Mouse (Mus musculus): ENCODE data around the gene Qtrt1. TPM values are rescaled to one million over a fixed set of nuclear protein-coding genes. Genes with fewer than 3 reads are reported as not detected.

Gene Qtrt1
- polyA plus RNA-seq, 1 experiment from 2014 or later = 47.6 TPM

- H3K27ac ChIP-seq (replicated peaks; ENCODE audit: low read depth, low read length) = no peak overlapping the region
- H3K9me3 ChIP-seq (replicated peaks; ENCODE audit: control insufficient read depth, low read length) = no peaks in the 10 kb centered on the region
- H3K9ac ChIP-seq (replicated peaks; ENCODE audit: low read length) = no peak overlapping the region
- H3K27me3 ChIP-seq (ENCODE audit: control insufficient read depth, insufficient read depth, low read length) = no peaks in the 10 kb centered on the region
- no peak for ATAC-seq (replicated peaks; ENCODE audit: insufficient number of reproducible peaks, low FRiP score, low TSS enrichment, low read depth)
- no peak for DNase-seq (ENCODE audit: low spot score)
- H3K36me3 ChIP-seq (replicated peaks; ENCODE audit: control insufficient read depth, insufficient read depth, low read depth, low read length) = no peaks in the 10 kb centered on the region
- no peak overlapping the region for H3K4me3 ChIP-seq (ENCODE audit: low read depth, low read length)
- no peaks in the 10 kb centered on the region for H3K4me1 ChIP-seq (ENCODE audit: control insufficient read depth, insufficient read depth, low read length)
- no peak overlapping the region for H3K4me2 ChIP-seq (ENCODE audit: low read depth, low read length)
- WGBS = 88% methylated on average over 2 of the region's 2 CpGs
Observed at GRCm38 (mm10) chr9:21453459-21453858, 41.8 kb downstream of the Qtrt1 start.

DNA sequence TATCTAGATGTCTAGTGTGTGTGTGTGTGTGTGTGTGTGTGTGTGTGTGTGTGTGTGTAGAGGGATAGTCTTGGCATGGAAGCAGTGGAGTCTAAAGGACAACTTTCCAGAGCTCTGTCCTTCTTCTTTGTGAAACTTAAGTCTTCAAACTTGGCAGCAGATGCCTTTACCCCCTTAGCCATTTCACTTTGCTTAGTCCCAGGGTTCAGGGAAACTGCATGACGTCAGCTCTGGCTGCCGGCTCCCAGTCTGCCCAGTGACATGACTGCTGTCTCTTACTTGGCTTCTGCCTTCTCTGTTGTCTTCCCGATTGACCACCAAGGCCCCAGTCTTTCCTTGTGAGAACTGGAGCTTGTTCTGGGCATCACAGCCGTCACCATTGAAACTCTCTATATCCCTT is 42.9 kb downstream of the Qtrt1 start:
- Histone ChIP-seq H3K4me3 (ENCODE audit: low read depth, low read length) (no peak overlapping the region), H3K27me3 (ENCODE audit: control insufficient read depth, insufficient read depth, low read length) (no peaks in the 10 kb centered on the region), H3K27ac (replicated peaks; ENCODE audit: low read depth, low read length) (no peak overlapping the region), H3K36me3 (replicated peaks; ENCODE audit: control insufficient read depth, insufficient read depth, low read depth, low read length) (peaks cover 2% of the 10 kb centered on the region; the same call in 1 of the 2 replicates), H3K4me1 (ENCODE audit: control insufficient read depth, insufficient read depth, low read length) (no peaks in the 10 kb centered on the region), H3K4me2 (ENCODE audit: low read depth, low read length) (no peak overlapping the region), H3K9ac (replicated peaks; ENCODE audit: low read length) (no peak overlapping the region), H3K9me3 (replicated peaks; ENCODE audit: control insufficient read depth, low read length) (no peaks in the 10 kb centered on the region)
- no peak for ATAC-seq (replicated peaks; ENCODE audit: insufficient number of reproducible peaks, low FRiP score, low TSS enrichment, low read depth)
- DNase-seq (ENCODE audit: low spot score) = no peak
- 77% methylated on average over 4 of the region's 4 CpGs for WGBS

- Histone ChIP-seq H3K9me3 (replicated peaks; ENCODE audit: control insufficient read depth, low read length) (no peaks in the 10 kb centered on the region), H3K4me2 (ENCODE audit: low read depth, low read length) (no peak overlapping the region), H3K4me3 (ENCODE audit: low read depth, low read length) (no peak overlapping the region), H3K36me3 (replicated peaks; ENCODE audit: control insufficient read depth, insufficient read depth, low read depth, low read length) (peaks cover 3% of the 10 kb centered on the region; the same call in 1 of the 2 replicates), H3K4me1 (ENCODE audit: control insufficient read depth, insufficient read depth, low read length) (no peaks in the 10 kb centered on the region), H3K27ac (replicated peaks; ENCODE audit: low read depth, low read length) (no peak overlapping the region), H3K27me3 (ENCODE audit: control insufficient read depth, insufficient read depth, low read length) (no peaks in the 10 kb centered on the region), H3K9ac (replicated peaks; ENCODE audit: low read length) (no peak overlapping the region)
- 74% methylated on average over 4 of the region's 4 CpGs for WGBS
- ATAC-seq (replicated peaks; ENCODE audit: insufficient number of reproducible peaks, low FRiP score, low TSS enrichment, low read depth) (no peak), DNase-seq (ENCODE audit: low spot score) (no peak)
Observed at GRCm38 (mm10) chr9:21455103-21455770, 43.6 kb downstream of the Qtrt1 start.

DNA sequence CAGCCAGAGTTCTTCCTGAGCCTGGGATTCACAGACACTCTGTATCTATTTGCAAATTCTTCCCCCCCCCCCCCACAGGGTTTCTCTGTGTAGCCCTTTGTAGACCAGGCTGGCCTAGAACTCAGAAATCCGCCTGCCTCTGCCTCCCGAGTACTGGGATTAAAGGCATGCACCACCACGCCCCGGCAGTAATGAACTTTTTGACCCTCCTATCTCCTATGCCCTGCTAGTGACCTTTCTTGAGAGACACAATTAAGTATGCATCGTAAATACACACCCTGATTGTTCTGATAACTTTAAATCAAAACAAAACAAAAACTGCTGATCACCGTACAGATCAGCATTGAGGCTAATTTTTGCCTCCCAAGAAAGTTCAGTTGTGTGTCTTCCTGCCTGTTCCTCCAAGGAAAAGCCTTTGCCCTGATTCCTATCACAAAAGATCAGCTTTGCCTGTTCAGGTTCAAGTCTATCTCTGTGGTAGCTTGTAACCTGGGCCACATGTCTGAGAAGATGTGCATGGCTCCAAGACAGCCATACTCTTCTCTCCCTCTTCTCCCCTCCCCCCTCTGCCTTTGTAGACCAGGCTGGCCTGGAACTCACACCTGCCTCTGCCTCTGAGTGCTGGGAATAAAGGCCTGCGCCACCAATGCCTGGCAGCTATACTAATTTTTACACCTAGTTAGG is 44.8 kb downstream of the Qtrt1 start:
- Histone ChIP-seq H3K27me3 (ENCODE audit: control insufficient read depth, insufficient read depth, low read length) (no peaks in the 10 kb centered on the region), H3K9me3 (replicated peaks; ENCODE audit: control insufficient read depth, low read length) (no peaks in the 10 kb centered on the region), H3K36me3 (replicated peaks; ENCODE audit: control insufficient read depth, insufficient read depth, low read depth, low read length) (peaks cover 3% of the 10 kb centered on the region; the same call in 1 of the 2 replicates), H3K4me2 (ENCODE audit: low read depth, low read length) (no peak overlapping the region), H3K9ac (replicated peaks; ENCODE audit: low read length) (no peak overlapping the region), H3K4me1 (ENCODE audit: control insufficient read depth, insufficient read depth, low read length) (no peaks in the 10 kb centered on the region), H3K4me3 (ENCODE audit: low read depth, low read length) (no peak overlapping the region), H3K27ac (replicated peaks; ENCODE audit: low read depth, low read length) (no peak overlapping the region)
- DNase-seq (ENCODE audit: low spot score) (no peak), ATAC-seq (replicated peaks; ENCODE audit: insufficient number of reproducible peaks, low FRiP score, low TSS enrichment, low read depth) (no peak)
- 97% methylated on average over 7 of the region's 7 CpGs for WGBS

- H3K27me3 ChIP-seq (ENCODE audit: control insufficient read depth, insufficient read depth, low read length) = no peaks in the 10 kb centered on the region
- H3K4me3 ChIP-seq (ENCODE audit: low read depth, low read length) = no peak overlapping the region
- H3K27ac ChIP-seq (replicated peaks; ENCODE audit: low read depth, low read length) = no peak overlapping the region
- no peak for ATAC-seq (replicated peaks; ENCODE audit: insufficient number of reproducible peaks, low FRiP score, low TSS enrichment, low read depth)
- peaks cover 3% of the 10 kb centered on the region; the same call in 1 of the 2 replicates for H3K36me3 ChIP-seq (replicated peaks; ENCODE audit: control insufficient read depth, insufficient read depth, low read depth, low read length)
- H3K9me3 ChIP-seq (replicated peaks; ENCODE audit: control insufficient read depth, low read length) = no peaks in the 10 kb centered on the region
- no peak overlapping the region for H3K9ac ChIP-seq (replicated peaks; ENCODE audit: low read length)
- no peak for DNase-seq (ENCODE audit: low spot score)
- H3K4me2 ChIP-seq (ENCODE audit: low read depth, low read length) = no peak overlapping the region
- H3K4me1 ChIP-seq (ENCODE audit: control insufficient read depth, insufficient read depth, low read length) = no peaks in the 10 kb centered on the region
- WGBS = 79% methylated on average over 10 of the region's 10 CpGs
Observed at GRCm38 (mm10) chr9:21456930-21457634, 45.4 kb downstream of the Qtrt1 start.

DNA sequence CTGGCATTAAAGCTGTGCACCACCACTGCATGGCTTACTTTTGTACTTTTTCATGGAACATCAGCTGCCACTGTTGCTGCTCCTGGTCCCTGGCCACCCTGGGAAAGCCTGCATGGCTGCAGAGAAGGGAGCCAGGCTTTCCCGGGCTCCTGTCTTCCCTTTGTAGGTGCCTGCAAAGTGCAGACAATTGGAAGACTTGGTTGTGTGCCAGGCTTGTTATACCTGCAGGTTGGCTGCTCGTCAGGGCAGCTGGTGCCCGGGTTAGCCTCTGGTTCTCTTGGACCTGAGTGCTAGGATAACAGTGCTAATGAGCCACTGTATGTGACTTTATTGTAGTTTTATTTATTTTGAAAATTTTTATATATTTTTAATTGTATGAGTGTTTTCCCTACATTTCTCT is 47.2 kb downstream of the Qtrt1 start:
- ATAC-seq (replicated peaks; ENCODE audit: insufficient number of reproducible peaks, low FRiP score, low TSS enrichment, low read depth) (no peak), DNase-seq (ENCODE audit: low spot score) (no peak)
- no peaks in the 10 kb centered on the region for H3K27me3 ChIP-seq (ENCODE audit: control insufficient read depth, insufficient read depth, low read length)
- no peak overlapping the region for H3K9ac ChIP-seq (replicated peaks; ENCODE audit: low read length)
- WGBS = 95% methylated on average over 3 of the region's 3 CpGs
- no peaks in the 10 kb centered on the region for H3K9me3 ChIP-seq (replicated peaks; ENCODE audit: control insufficient read depth, low read length)
- H3K4me1 ChIP-seq (ENCODE audit: control insufficient read depth, insufficient read depth, low read length) = no peaks in the 10 kb centered on the region
- H3K4me3 ChIP-seq (ENCODE audit: low read depth, low read length) = no peak overlapping the region
- no peak overlapping the region for H3K4me2 ChIP-seq (ENCODE audit: low read depth, low read length)
- H3K27ac ChIP-seq (replicated peaks; ENCODE audit: low read depth, low read length) = no peak overlapping the region
- H3K36me3 ChIP-seq (replicated peaks; ENCODE audit: control insufficient read depth, insufficient read depth, low read depth, low read length) = peaks cover 3% of the 10 kb centered on the region; the same call in 1 of the 2 replicates

DNA sequence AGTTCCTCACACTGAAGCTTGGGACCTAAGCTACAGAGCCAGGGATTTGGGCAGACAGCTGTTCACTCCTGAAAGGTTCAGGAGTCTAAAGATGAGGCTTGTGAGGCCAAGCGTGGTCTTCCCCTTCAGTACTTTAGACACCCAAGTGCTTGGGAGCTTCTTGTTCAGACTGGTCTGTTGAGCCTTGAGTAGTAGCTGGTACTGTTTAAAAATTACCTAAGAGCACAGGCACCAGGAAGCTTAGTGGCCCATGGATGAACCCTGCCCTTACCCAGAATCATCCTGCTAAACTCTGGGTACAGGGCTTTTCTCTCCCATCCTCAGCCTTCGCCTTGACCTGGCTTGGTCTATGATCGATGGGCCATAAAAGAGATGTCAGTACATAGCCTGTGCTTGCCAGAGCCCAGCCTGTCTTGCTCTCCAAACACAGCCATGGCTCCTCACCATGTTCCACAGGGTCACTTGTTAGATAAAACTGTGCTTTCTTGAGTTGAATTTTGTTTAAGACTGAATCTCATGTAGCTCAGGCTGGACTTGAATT is 48.8 kb downstream of the Qtrt1 start:
- no peak overlapping the region for H3K4me3 ChIP-seq (ENCODE audit: low read depth, low read length)
- peaks cover 3% of the 10 kb centered on the region; the same call in 1 of the 2 replicates for H3K36me3 ChIP-seq (replicated peaks; ENCODE audit: control insufficient read depth, insufficient read depth, low read depth, low read length)
- no peaks in the 10 kb centered on the region for H3K27me3 ChIP-seq (ENCODE audit: control insufficient read depth, insufficient read depth, low read length)
- H3K27ac ChIP-seq (replicated peaks; ENCODE audit: low read depth, low read length) = no peak overlapping the region
- no peak overlapping the region for H3K4me2 ChIP-seq (ENCODE audit: low read depth, low read length)
- no peaks in the 10 kb centered on the region for H3K9me3 ChIP-seq (replicated peaks; ENCODE audit: control insufficient read depth, low read length)
- H3K4me1 ChIP-seq (ENCODE audit: control insufficient read depth, insufficient read depth, low read length) = no peaks in the 10 kb centered on the region
- WGBS = 93% methylated on average over 3 of the region's 3 CpGs
- ATAC-seq (replicated peaks; ENCODE audit: insufficient number of reproducible peaks, low FRiP score, low TSS enrichment, low read depth) (no peak), DNase-seq (ENCODE audit: low spot score) (no peak)
- no peak overlapping the region for H3K9ac ChIP-seq (replicated peaks; ENCODE audit: low read length)
